Mouse (Mus musculus) bone marrow, adult 2 months (tissue): Measurements from ENCODE around the gene Unc5c.

Experiments used
- CTCF ChIP-seq: fragments of 200-500 bp; IDR thresholded peaks from 2 replicates; pipeline ENCODE4 v1.5.1; 2011; ENCODE audit warnings: low read length, control low read depth; ENCODE audit not compliant: control insufficient read depth, insufficient read depth
- POLR2A ChIP-seq: fragments of 200-500 bp; IDR thresholded peaks from 2 replicates; pipeline ENCODE4 v1.6.1; 2011; ENCODE audit warnings: low read depth, mild to moderate bottlenecking, control low read depth, low read length, borderline replicate concordance; ENCODE audit not compliant: control insufficient read depth

GRCm38 (mm10) chr3:141547341-141547814 is 82.4 kb downstream of the Unc5c start:
- TF ChIP-seq CTCF = no peak
- TF ChIP-seq POLR2A = no peak
